Mouse (Mus musculus): ENCODE data around the gene Urb1. TPM values are rescaled to one million over a fixed set of nuclear protein-coding genes. Genes with fewer than 3 reads are reported as not detected.

Urb1 gene
- 5.4 and 10.4 TPM in 2 replicates for polyA plus RNA-seq (2012; rRNA removed; ENCODE audit: low replicate concordance)

GRCm38 (mm10) chr16:90809975-90810715 lies at the start of gene Urb1:
Gene Urb1 (minus strand): TSS chr16:90810413.

GRCm38 (mm10) chr16:90826457-90826856 lies 16.2 kb upstream of the Urb1 start, which contains the start of gene Eva1c:
Gene Eva1c (plus strand): TSS chr16:90826719.

GRCm38 (mm10) chr16:90738092-90738956 lies 71.9 kb downstream of the Urb1 start, which contains the start of gene Mrap:
Gene Mrap (plus strand): TSS chr16:90738207.

GRCm38 (mm10) chr16:90727233-90728115 lies 82.7 kb downstream of the Urb1 start, which contains the start of gene Mis18a:
Gene Mis18a (minus strand): TSS chr16:90727404.

Other genes starting within 250 kb of the Urb1 start
- 10.4 and 13.3 TPM in 2 replicates for gene Mis18a, start 83.0 kb downstream of the Urb1 start, polyA plus RNA-seq (2012; rRNA removed; ENCODE audit: low replicate concordance)
- 422 and 891 TPM in 2 replicates for gene Mrap, start 72.2 kb downstream of the Urb1 start, polyA plus RNA-seq (2012; rRNA removed; ENCODE audit: low replicate concordance)
- 1.5 and 10.4 TPM in 2 replicates for gene Eva1c, start 16.3 kb upstream of the Urb1 start, polyA plus RNA-seq (2012; rRNA removed; ENCODE audit: low replicate concordance)
- gene Cfap298, start 124.7 kb upstream of the Urb1 start, polyA plus RNA-seq (2012; rRNA removed; ENCODE audit: low replicate concordance) = 8.3 and 14.3 TPM in 2 replicates
- gene Synj1, start 200.9 kb upstream of the Urb1 start, polyA plus RNA-seq (2012; rRNA removed; ENCODE audit: low replicate concordance) = 25.3 and 30.1 TPM in 2 replicates
- gene Paxbp1, start 234.1 kb upstream of the Urb1 start, polyA plus RNA-seq (2012; rRNA removed; ENCODE audit: low replicate concordance) = 19.1 and 31.0 TPM in 2 replicates

Measured in subcutaneous adipose tissue, adult 2 months (tissue).